In the genomic region with DNA sequence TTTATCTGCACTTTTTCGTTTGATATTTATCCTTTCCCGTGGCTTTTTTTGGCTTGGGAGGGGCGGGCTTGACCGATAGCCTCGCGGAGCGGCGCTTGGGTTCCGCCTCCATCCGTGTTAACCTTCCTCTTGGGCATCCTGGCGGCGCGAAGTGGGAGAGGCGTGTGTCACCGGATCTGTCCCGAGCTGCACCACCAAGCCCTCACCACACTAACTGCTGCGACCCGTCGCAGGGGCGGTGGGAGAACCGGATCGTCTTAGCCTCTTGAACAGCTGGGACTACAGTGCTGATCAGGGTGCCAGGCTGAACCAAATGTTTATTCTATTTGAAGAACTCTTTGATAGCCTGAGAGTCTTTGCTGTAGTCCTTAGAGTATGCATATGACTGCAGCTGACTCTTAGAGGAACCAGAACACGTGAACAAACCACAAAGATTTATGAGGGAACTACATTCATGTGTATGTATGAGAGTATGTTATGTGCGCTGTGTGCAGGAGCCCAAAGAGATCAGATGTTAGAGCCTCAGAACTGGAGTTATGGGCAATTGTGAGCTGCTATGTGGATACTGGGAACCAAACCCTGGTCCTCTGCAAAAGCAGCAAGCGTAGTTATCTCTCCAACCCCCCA, we compare ENCODE assay signal across 7 mouse cellular contexts. TPM values are rescaled to one million over a fixed set of nuclear protein-coding genes. Genes with fewer than 3 reads are reported as not detected.
DNase-seq lines count a peak whose midpoint lies in the region; ATAC-seq and TF ChIP-seq lines count a peak whose summit lies in the region.

No protein-coding gene starts in this region.

- H3K4me1 ChIP-seq in CH12.LX (ENCODE audit: control insufficient read depth in 1 of 2, insufficient read depth in 2 of 2) = peaks cover 6 to 9% of the 10 kb centered on the region in 2 experiments
- peaks cover 10% of the 10 kb centered on the region for H3K4me1 ChIP-seq in midbrain, embryonic 14.5 days (ENCODE audit: control insufficient read depth, insufficient read depth, low read length)

- dilution Hi-C loops in CH12.LX (cut with MboI; ENCODE audit: extremely low pct_ligation_motif_present, extremely low pct_unique_long_range_greater_than_20kb, low sequenced_read_pairs) = no loop called here

- no peak overlapping the region for H3K9ac ChIP-seq in CH12.LX (ENCODE audit: insufficient read depth, low read depth)
- H3K9ac ChIP-seq in midbrain, embryonic 14.5 days (replicated peaks; ENCODE audit: low read length) = no peak overlapping the region; the same call in 1 of the 2 replicates

- no peak overlapping the region for H3K27ac ChIP-seq in CH12.LX (ENCODE audit: insufficient read depth, low read depth)
- no peak overlapping the region for H3K27ac ChIP-seq in midbrain, embryonic 14.5 days (replicated peaks; ENCODE audit: low read depth, low read length)

- in situ Hi-C loops in CH12.LX (cut with MboI; ENCODE audit: low pct_ligation_motif_present, low pct_unique_long_range_greater_than_20kb, low sequenced_read_pairs) = no loop called here

- intact Hi-C loops in heart, postnatal 25 days (cut with DNase I) = no loop called here

- no peaks in the 10 kb centered on the region; the same call in 1 of the 2 replicates for H3K79me2 ChIP-seq in CH12.LX (replicated peaks; ENCODE audit: control insufficient read depth, extremely low read depth, insufficient read depth, poor library complexity, severe bottlenecking)

- TF ChIP-seq RAD21 in CH12.LX (IDR thresholded peaks at IDR 0.05; ENCODE audit: low read depth, low read length) = no peak

- no peak for TF ChIP-seq EP300 in CH12.LX (IDR thresholded peaks at IDR 0.05; ENCODE audit: low read length)

- WGBS in midbrain, embryonic 14.5 days = 15% methylated on average over 25 of the region's 25 CpGs

- no peak for ATAC-seq in midbrain, embryonic 14.5 days (ENCODE audit: low FRiP score, low TSS enrichment)

- TF ChIP-seq CTCF in CH12.LX (conservative IDR thresholded peaks at IDR 0.05 in 1 of 2, IDR thresholded peaks at IDR 0.05 in 1 of 2; ENCODE audit: low read depth in 2 of 2, low read length in 2 of 2) = no peak

- H3K4me2 ChIP-seq in CH12.LX (ENCODE audit: insufficient read depth, low read depth, poor library complexity, severe bottlenecking) = peak overlapping the region; percentile 48
- H3K4me2 ChIP-seq in midbrain, embryonic 14.5 days (ENCODE audit: low read length) = peak overlapping the region; percentile 39

- peak overlapping the region in 2 of 3 experiments; percentile 12 to 14 for H3K4me3 ChIP-seq in CH12.LX (replicated peaks in 1 of 3; ENCODE audit: low read depth in 2 of 3, low read length in 2 of 3, poor library complexity in 1 of 3)
- 0 out of 2 replicates have a peak overlapping the region, but pooled peaks have one; percentile 10 for H3K4me3 ChIP-seq in midbrain, embryonic 14.5 days (replicated peaks; ENCODE audit: low read depth, low read length)

- H3K9me3 ChIP-seq in CH12.LX (replicated peaks; ENCODE audit: low read length) = no peaks in the 10 kb centered on the region
- H3K9me3 ChIP-seq in midbrain, embryonic 14.5 days (ENCODE audit: control insufficient read depth, low read length) = no peaks in the 10 kb centered on the region

- peaks cover 3 to 19% of the 10 kb centered on the region in 2 experiments for H3K36me3 ChIP-seq in CH12.LX (replicated peaks in 1 of 2; ENCODE audit: control insufficient read depth in 1 of 2, insufficient read depth in 1 of 2, low read length in 1 of 2)
- no peaks in the 10 kb centered on the region for H3K36me3 ChIP-seq in midbrain, embryonic 14.5 days (ENCODE audit: control insufficient read depth, insufficient read depth, low read length)

- no peaks in the 10 kb centered on the region for H3K27me3 ChIP-seq in CH12.LX (replicated peaks)
- 0 out of 2 replicates have a peak, but pooled peaks cover 4% of the 10 kb centered on the region for H3K27me3 ChIP-seq in midbrain, embryonic 14.5 days (ENCODE audit: control insufficient read depth, insufficient read depth, low read length)

- TF ChIP-seq POLR2A in CH12.LX (IDR thresholded peaks at IDR 0.05; ENCODE audit: low read depth, low read length) = no peak

- DNase-seq in CH12.LX (ENCODE audit: extremely low read depth) (no peak), liver (peak; percentile 26)
- peak; percentile 48 for DNase-seq in adrenal gland, postnatal 10 days
- peak; percentile 4 for DNase-seq in heart, postnatal 25 days (ENCODE audit: low spot score)
- peak; percentile 11 for DNase-seq in midbrain, embryonic 14.5 days
- DNase-seq in thymus, postnatal 4 days = peak; percentile 65
- no peak for DNase-seq in left cerebral cortex, adult 11 months (ENCODE audit: low spot score)

TF ChIP-seq in CH12.LX, 34 proteins besides CTCF, POLR2A, EP300 and RAD21:
- TF ChIP-seq KAT2A (IDR thresholded peaks at IDR 0.05; ENCODE audit: insufficient replicate concordance, low read length) = no peak
- peak; percentile 54 for TF ChIP-seq BHLHE40 (IDR thresholded peaks at IDR 0.05; ENCODE audit: low read depth, low read length)
TF ChIP-seq in CH12.LX: peak in this region for 1.

RNA-seq across cellular contexts. Expression of a gene that starts 5.5 kb away (rescaled TPM):
- 53.8 and 59.7 TPM in 2 replicates for total RNA-seq in CH12.LX (2012; rRNA removed)
- 22.5 and 25.4 TPM in 2 replicates for total RNA-seq in CH12.LX (2014; rRNA removed)
- 44.2 and 50.5 TPM in 2 replicates for polyA plus RNA-seq in CH12.LX (2012; ENCODE audit: insufficient read length, low read depth)
- 10 to 100 TPM; 38.3 to 48.1 TPM for total RNA-seq in adrenal gland, postnatal 10 days (2021)
- total RNA-seq in heart, postnatal 25 days (2021) = 10 to 100 TPM; 35.9 to 36.8 TPM
- polyA plus RNA-seq in midbrain, embryonic 14.5 days (2014; fragmentation: Nextera tagmentation; extraction: Ambion mirVana) = 136 and 164 TPM in 2 replicates

RNA-seq across cellular contexts. Expression of a gene that starts 19.7 kb away (rescaled TPM):
- total RNA-seq in CH12.LX (2012; rRNA removed) (10.4 and 12.6 TPM in 2 replicates), CH12.LX (2014; rRNA removed) (11.1 and 12.3 TPM in 2 replicates)
- polyA plus RNA-seq in CH12.LX (2012; ENCODE audit: insufficient read length, low read depth) = 14.2 and 14.5 TPM in 2 replicates
- 10 to 100 TPM; 13.8 to 17.8 TPM for total RNA-seq in adrenal gland, postnatal 10 days (2021)
- 1 to 10 TPM; 5.7 to 7.0 TPM for total RNA-seq in heart, postnatal 25 days (2021)
- polyA plus RNA-seq in midbrain, embryonic 14.5 days (2014; fragmentation: Nextera tagmentation; extraction: Ambion mirVana) = 18.3 and 21.7 TPM in 2 replicates

RNA-seq across cellular contexts. Expression of a gene that starts 33.9 kb away (rescaled TPM):
- total RNA-seq in CH12.LX (2012; rRNA removed) (6.0 and 7.0 TPM in 2 replicates), CH12.LX (2014; rRNA removed) (not detected in 2 replicates)
- 0.26 TPM in 1 of 2 replicates, not detected in the other for polyA plus RNA-seq in CH12.LX (2012; ENCODE audit: insufficient read length, low read depth)
- not detected for total RNA-seq in adrenal gland, postnatal 10 days (2021)
- not detected for total RNA-seq in heart, postnatal 25 days (2021)
- 0.25 TPM in 1 of 2 replicates, not detected in the other for polyA plus RNA-seq in midbrain, embryonic 14.5 days (2014; fragmentation: Nextera tagmentation; extraction: Ambion mirVana)

Comparison
In these comparisons a context has a peak if more than half of its experiments do, and no peak if none do; other contexts are left out.
1. DNase-seq: peak in adrenal gland, postnatal 10 days (single experiment), heart, postnatal 25 days (single experiment), liver (single experiment), midbrain, embryonic 14.5 days (single experiment) and thymus, postnatal 4 days (single experiment); none in CH12.LX (single experiment) and left cerebral cortex, adult 11 months (single experiment).